Mouse (Mus musculus) CH12.LX (cell line): ENCODE results near the gene Sept12.
A peak's percentile ranks its signal among the peaks of the same experiment; 100 is the strongest.

Experiments
- NRF1 ChIP-seq: IDR thresholded peaks from 2 replicates; pipeline ENCODE4 v1.6.1; 2014; ENCODE audit warnings: low read depth, mild to moderate bottlenecking, inconsistent platforms, low read length, improper control_type of control experiment, moderate library complexity
- POLR2A ChIP-seq: IDR thresholded peaks from 2 replicates; pipeline ENCODE4 v1.6.1; 2011; ENCODE audit warnings: low read depth, mild to moderate bottlenecking, improper control_type of control experiment, low read length
- ZKSCAN1 ChIP-seq: IDR thresholded peaks from 2 replicates; pipeline ENCODE4 v1.6.1; 2012; ENCODE audit warnings: low read depth, inconsistent platforms, low read length, improper control_type of control experiment, borderline replicate concordance

GRCm38 (mm10) chr16:4963797-4964709, 33.6 kb downstream of the Sept12 start, which contains the start of gene Anks3:
- TF ChIP-seq ZKSCAN1, result no peak
- peak; percentile 89 for TF ChIP-seq POLR2A
- peak; percentile 57 for TF ChIP-seq NRF1
